Mouse (Mus musculus) retina, embryonic 14.5 days (tissue): Measurements from ENCODE around the gene Slc22a22.
"Not testable (repeated sequence)": the region's sequence is repeated elsewhere in the genome, so short reads cannot be mapped to it uniquely, and the experiment has no call there.

Experiments used
- DNase-seq: peaks from one replicate; pipeline ENCODE4 v3.0.0-alpha.2; 2015; ENCODE audit warnings: low spot score

Gene Slc22a22

GRCm38 (mm10) chr15:57380381-57380780 lies 97.0 kb downstream of the Slc22a22 start:
- DNase-seq, result no peak

GRCm38 (mm10) chr15:57366446-57366845 lies 111.0 kb downstream of the Slc22a22 start:
- DNase-seq, result no peak

- no peak for DNase-seq
Measured at GRCm38 (mm10) chr15:57355278-57355677, 122.1 kb downstream of the Slc22a22 start.

- DNase-seq, result no peak
Measured at GRCm38 (mm10) chr15:57340499-57340898, 136.9 kb downstream of the Slc22a22 start.

- DNase-seq, result no peak
Measured at GRCm38 (mm10) chr15:57331326-57331725, 146.1 kb downstream of the Slc22a22 start.

GRCm38 (mm10) chr15:57318001-57318400 lies 159.4 kb downstream of the Slc22a22 start:
- no peak for DNase-seq

GRCm38 (mm10) chr15:57316486-57316885 lies 160.9 kb downstream of the Slc22a22 start:
- DNase-seq, result no peak

- DNase-seq, result no peak
Measured at GRCm38 (mm10) chr15:57302710-57303109, 174.7 kb downstream of the Slc22a22 start.

- DNase-seq, result no peak
Measured at GRCm38 (mm10) chr15:57278505-57278904, 198.9 kb downstream of the Slc22a22 start.

GRCm38 (mm10) chr15:57276411-57276810 lies 201.0 kb downstream of the Slc22a22 start:
- DNase-seq, result no peak

GRCm38 (mm10) chr15:57240061-57240460 lies 237.4 kb downstream of the Slc22a22 start:
- DNase-seq, result not testable (repeated sequence)

GRCm38 (mm10) chr15:57230439-57230838 lies 247.0 kb downstream of the Slc22a22 start:
- DNase-seq, result peak; percentile 56

GRCm38 (mm10) chr15:57205315-57205714 lies 272.1 kb downstream of the Slc22a22 start:
- DNase-seq, result no peak

GRCm38 (mm10) chr15:57204444-57204930 lies 272.9 kb downstream of the Slc22a22 start:
- no peak for DNase-seq
